Mouse (Mus musculus): Measurements from ENCODE around the gene Plcg2. TPM values are rescaled to one million over a fixed set of nuclear protein-coding genes. Genes with fewer than 3 reads are reported as not detected.

The Plcg2 gene
- 1.8 TPM in 2 replicates for polyA plus RNA-seq (2014; fragmentation: Nextera tagmentation; extraction: Ambion mirVana)

- WGBS, result under 1% methylated on average over 50 of the region's 62 CpGs
- H3K4me3 ChIP-seq (ENCODE audit: low read depth, low read length), result peak within 1 kb of the TSS; percentile 49
- H3K9ac ChIP-seq (ENCODE audit: low read depth, low read length), result peak within 1 kb of the TSS; percentile 37; the same call in 1 of the 2 replicates
- peaks cover 2% of the 10 kb centered on the region for H3K4me1 ChIP-seq (replicated peaks; ENCODE audit: control insufficient read depth, insufficient read depth, low read length)
- ATAC-seq (ENCODE audit: low FRiP score) (peak; percentile 56; the same call in 1 of the 2 replicates), DNase-seq (ENCODE audit: low spot score) (peak; percentile 54)
- no peak within 1 kb of the TSS for H3K27ac ChIP-seq (ENCODE audit: low read depth, low read length)
- H3K4me2 ChIP-seq (replicated peaks; ENCODE audit: low read depth, low read length), result peak within 1 kb of the TSS; percentile 98
- peaks cover 16% of the 10 kb centered on the region for H3K27me3 ChIP-seq (ENCODE audit: control insufficient read depth, insufficient read depth, low read length)
- no peaks in the 10 kb centered on the region for H3K36me3 ChIP-seq (ENCODE audit: control insufficient read depth, insufficient read depth, low read length)
- no peaks in the 10 kb centered on the region for H3K9me3 ChIP-seq (ENCODE audit: control insufficient read depth, low read length)
Observed at GRCm38 (mm10) chr8:117498179-117498914, at the start of gene Plcg2. Gene Plcg2 (plus strand): TSS chr8:117498291.

- DNase-seq (ENCODE audit: low spot score), result no peak
- Histone ChIP-seq H3K9me3 (ENCODE audit: control insufficient read depth, low read length) (no peaks in the 10 kb centered on the region), H3K4me2 (replicated peaks; ENCODE audit: low read depth, low read length) (no peak overlapping the region), H3K27me3 (ENCODE audit: control insufficient read depth, insufficient read depth, low read length) (no peaks in the 10 kb centered on the region), H3K27ac (ENCODE audit: low read depth, low read length) (no peak overlapping the region), H3K4me3 (ENCODE audit: low read depth, low read length) (no peak overlapping the region), H3K9ac (ENCODE audit: low read depth, low read length) (no peak overlapping the region), H3K4me1 (replicated peaks; ENCODE audit: control insufficient read depth, insufficient read depth, low read length) (peaks cover 2% of the 10 kb centered on the region; the same call in 1 of the 2 replicates), H3K36me3 (ENCODE audit: control insufficient read depth, insufficient read depth, low read length) (0 out of 2 replicates have a peak, but pooled peaks cover 2% of the 10 kb centered on the region)
- no peak for ATAC-seq (ENCODE audit: low FRiP score)
- WGBS, result 72% methylated on average over 9 of the region's 9 CpGs
Observed at GRCm38 (mm10) chr8:117451072-117451471, 47.0 kb upstream of the Plcg2 start.

- no peak for DNase-seq (ENCODE audit: low spot score)
- no peak overlapping the region for H3K9ac ChIP-seq (ENCODE audit: low read depth, low read length)
- no peak overlapping the region for H3K4me3 ChIP-seq (ENCODE audit: low read depth, low read length)
- no peaks in the 10 kb centered on the region for H3K27me3 ChIP-seq (ENCODE audit: control insufficient read depth, insufficient read depth, low read length)
- H3K27ac ChIP-seq (ENCODE audit: low read depth, low read length), result no peak overlapping the region
- H3K4me1 ChIP-seq (replicated peaks; ENCODE audit: control insufficient read depth, insufficient read depth, low read length), result peaks cover 2% of the 10 kb centered on the region; the same call in 1 of the 2 replicates
- H3K9me3 ChIP-seq (ENCODE audit: control insufficient read depth, low read length), result no peaks in the 10 kb centered on the region
- 79% methylated on average over 6 of the region's 6 CpGs for WGBS
- H3K36me3 ChIP-seq (ENCODE audit: control insufficient read depth, insufficient read depth, low read length), result no peaks in the 10 kb centered on the region
- no peak overlapping the region for H3K4me2 ChIP-seq (replicated peaks; ENCODE audit: low read depth, low read length)
- ATAC-seq (ENCODE audit: low FRiP score), result no peak
Observed at GRCm38 (mm10) chr8:117453974-117454373, 44.1 kb upstream of the Plcg2 start.

- Histone ChIP-seq H3K9me3 (ENCODE audit: control insufficient read depth, low read length) (no peaks in the 10 kb centered on the region), H3K9ac (ENCODE audit: low read depth, low read length) (no peak overlapping the region), H3K4me1 (replicated peaks; ENCODE audit: control insufficient read depth, insufficient read depth, low read length) (peaks cover 2% of the 10 kb centered on the region; the same call in 1 of the 2 replicates), H3K36me3 (ENCODE audit: control insufficient read depth, insufficient read depth, low read length) (no peaks in the 10 kb centered on the region), H3K27ac (ENCODE audit: low read depth, low read length) (no peak overlapping the region), H3K27me3 (ENCODE audit: control insufficient read depth, insufficient read depth, low read length) (no peaks in the 10 kb centered on the region), H3K4me2 (replicated peaks; ENCODE audit: low read depth, low read length) (no peak overlapping the region), H3K4me3 (ENCODE audit: low read depth, low read length) (no peak overlapping the region)
- ATAC-seq (ENCODE audit: low FRiP score) (no peak), DNase-seq (ENCODE audit: low spot score) (no peak)
- 94% methylated on average over 14 of the region's 14 CpGs for WGBS
Observed at GRCm38 (mm10) chr8:117454516-117455116, 43.5 kb upstream of the Plcg2 start.

GRCm38 (mm10) chr8:117455701-117456100, 42.4 kb upstream of the Plcg2 start:
- H3K27ac ChIP-seq (ENCODE audit: low read depth, low read length), result no peak overlapping the region
- ATAC-seq (ENCODE audit: low FRiP score) (no peak), DNase-seq (ENCODE audit: low spot score) (no peak)
- no peak overlapping the region for H3K4me2 ChIP-seq (replicated peaks; ENCODE audit: low read depth, low read length)
- H3K27me3 ChIP-seq (ENCODE audit: control insufficient read depth, insufficient read depth, low read length), result no peaks in the 10 kb centered on the region
- no peaks in the 10 kb centered on the region for H3K36me3 ChIP-seq (ENCODE audit: control insufficient read depth, insufficient read depth, low read length)
- H3K4me1 ChIP-seq (replicated peaks; ENCODE audit: control insufficient read depth, insufficient read depth, low read length), result no peaks in the 10 kb centered on the region; the same call in 1 of the 2 replicates
- no peak overlapping the region for H3K9ac ChIP-seq (ENCODE audit: low read depth, low read length)
- 93% methylated on average over 6 of the region's 6 CpGs for WGBS
- H3K9me3 ChIP-seq (ENCODE audit: control insufficient read depth, low read length), result no peaks in the 10 kb centered on the region
- no peak overlapping the region for H3K4me3 ChIP-seq (ENCODE audit: low read depth, low read length)

- H3K9me3 ChIP-seq (ENCODE audit: control insufficient read depth, low read length), result no peaks in the 10 kb centered on the region
- DNase-seq (ENCODE audit: low spot score) (no peak), ATAC-seq (ENCODE audit: low FRiP score) (0 out of 2 replicates have a peak, but pooled peaks have one; percentile 3)
- no peaks in the 10 kb centered on the region for H3K4me1 ChIP-seq (replicated peaks; ENCODE audit: control insufficient read depth, insufficient read depth, low read length)
- H3K9ac ChIP-seq (ENCODE audit: low read depth, low read length), result no peak overlapping the region
- 78% methylated on average over 5 of the region's 5 CpGs for WGBS
- H3K27me3 ChIP-seq (ENCODE audit: control insufficient read depth, insufficient read depth, low read length), result no peaks in the 10 kb centered on the region
- H3K4me2 ChIP-seq (replicated peaks; ENCODE audit: low read depth, low read length), result no peak overlapping the region
- H3K4me3 ChIP-seq (ENCODE audit: low read depth, low read length), result no peak overlapping the region
- no peaks in the 10 kb centered on the region for H3K36me3 ChIP-seq (ENCODE audit: control insufficient read depth, insufficient read depth, low read length)
- H3K27ac ChIP-seq (ENCODE audit: low read depth, low read length), result 0 out of 2 replicates have a peak overlapping the region, but pooled peaks have one; percentile 1
Observed at GRCm38 (mm10) chr8:117458440-117458839, 39.7 kb upstream of the Plcg2 start.

- Histone ChIP-seq H3K4me3 (ENCODE audit: low read depth, low read length) (no peak overlapping the region), H3K9me3 (ENCODE audit: control insufficient read depth, low read length) (no peaks in the 10 kb centered on the region), H3K27me3 (ENCODE audit: control insufficient read depth, insufficient read depth, low read length) (no peaks in the 10 kb centered on the region), H3K4me1 (replicated peaks; ENCODE audit: control insufficient read depth, insufficient read depth, low read length) (no peaks in the 10 kb centered on the region), H3K4me2 (replicated peaks; ENCODE audit: low read depth, low read length) (no peak overlapping the region), H3K9ac (ENCODE audit: low read depth, low read length) (no peak overlapping the region), H3K36me3 (ENCODE audit: control insufficient read depth, insufficient read depth, low read length) (no peaks in the 10 kb centered on the region), H3K27ac (ENCODE audit: low read depth, low read length) (no peak overlapping the region)
- DNase-seq (ENCODE audit: low spot score), result no peak
- WGBS, result 75% methylated on average over 11 of the region's 11 CpGs
- no peak for ATAC-seq (ENCODE audit: low FRiP score)
Observed at GRCm38 (mm10) chr8:117462701-117463284, 35.3 kb upstream of the Plcg2 start.

- H3K27ac ChIP-seq (ENCODE audit: low read depth, low read length), result no peak overlapping the region
- H3K36me3 ChIP-seq (ENCODE audit: control insufficient read depth, insufficient read depth, low read length), result no peaks in the 10 kb centered on the region
- no peaks in the 10 kb centered on the region for H3K27me3 ChIP-seq (ENCODE audit: control insufficient read depth, insufficient read depth, low read length)
- no peak overlapping the region for H3K4me3 ChIP-seq (ENCODE audit: low read depth, low read length)
- H3K4me1 ChIP-seq (replicated peaks; ENCODE audit: control insufficient read depth, insufficient read depth, low read length), result no peaks in the 10 kb centered on the region
- no peaks in the 10 kb centered on the region for H3K9me3 ChIP-seq (ENCODE audit: control insufficient read depth, low read length)
- WGBS, result 96% methylated on average over 6 of the region's 6 CpGs
- ATAC-seq (ENCODE audit: low FRiP score), result no peak
- H3K9ac ChIP-seq (ENCODE audit: low read depth, low read length), result no peak overlapping the region
- no peak overlapping the region for H3K4me2 ChIP-seq (replicated peaks; ENCODE audit: low read depth, low read length)
- peak; percentile 36 for DNase-seq (ENCODE audit: low spot score)
Observed at GRCm38 (mm10) chr8:117464525-117464924, 33.6 kb upstream of the Plcg2 start.

All from hindbrain, embryonic 11.5 days (tissue).